Mouse (Mus musculus) CD4-positive, CD25-positive, alpha-beta regulatory T cell (primary cell): ENCODE measurements around the gene Nfasc. TPM values are rescaled to one million over a fixed set of nuclear protein-coding genes. Genes with fewer than 3 reads are reported as not detected.

ENCODE experiments used
- polyA plus RNA-seq: library from polyadenylated mRNA; unstranded; fragments of 100-300 nt; shearing (Covaris generic); gene quantifications from one replicate; pipeline ENCODE4 v1.2.1, GENCODE M21; 2017

Gene Nfasc
- polyA plus RNA-seq: not detected

GRCm38 (mm10) chr1:132741175-132741997, at the start of gene Nfasc:
TSS of gene Nfasc (minus strand) at chr1:132741797.

GRCm38 (mm10) chr1:132542762-132543306, 198.8 kb downstream of the Nfasc start, which contains the start of gene Cntn2:
TSS of gene Cntn2 (minus strand) at chr1:132543256.

Other genes with a start within 250 kb of the Nfasc start
- 9.7 TPM for gene Tmem81, start 235.6 kb downstream of the Nfasc start, polyA plus RNA-seq
- not detected for gene Cntn2, start 198.5 kb downstream of the Nfasc start, polyA plus RNA-seq
- gene Lrrn2, start 138.5 kb upstream of the Nfasc start, polyA plus RNA-seq: not detected